Mouse (Mus musculus): ENCODE results near the gene Olfr1356.
A peak's percentile ranks its signal among the peaks of the same experiment; 100 is the strongest.
"Not testable (repeated sequence)": the region's sequence is repeated elsewhere in the genome, so short reads cannot be mapped to it uniquely, and the experiment has no call there.

Gene Olfr1356

GRCm38 (mm10) chr10:78852066-78852465, at the start of gene Olfr1356:
Gene Olfr1356 (minus strand): TSS chr10:78852166.
- no peak for DNase-seq (ENCODE audit: low spot score in 2 of 2)

GRCm38 (mm10) chr10:78875240-78875639, 23.3 kb upstream of the Olfr1356 start, which contains the start of gene Olfr1355:
Gene Olfr1355 (plus strand): TSS chr10:78875540.
- no peak for DNase-seq (ENCODE audit: low spot score in 2 of 2)

- DNase-seq (ENCODE audit: low spot score in 2 of 2), result not testable (repeated sequence)
These were observed 11.5 kb downstream of the Olfr1356 start for GRCm38 (mm10) chr10:78840456-78840855.

DNA sequence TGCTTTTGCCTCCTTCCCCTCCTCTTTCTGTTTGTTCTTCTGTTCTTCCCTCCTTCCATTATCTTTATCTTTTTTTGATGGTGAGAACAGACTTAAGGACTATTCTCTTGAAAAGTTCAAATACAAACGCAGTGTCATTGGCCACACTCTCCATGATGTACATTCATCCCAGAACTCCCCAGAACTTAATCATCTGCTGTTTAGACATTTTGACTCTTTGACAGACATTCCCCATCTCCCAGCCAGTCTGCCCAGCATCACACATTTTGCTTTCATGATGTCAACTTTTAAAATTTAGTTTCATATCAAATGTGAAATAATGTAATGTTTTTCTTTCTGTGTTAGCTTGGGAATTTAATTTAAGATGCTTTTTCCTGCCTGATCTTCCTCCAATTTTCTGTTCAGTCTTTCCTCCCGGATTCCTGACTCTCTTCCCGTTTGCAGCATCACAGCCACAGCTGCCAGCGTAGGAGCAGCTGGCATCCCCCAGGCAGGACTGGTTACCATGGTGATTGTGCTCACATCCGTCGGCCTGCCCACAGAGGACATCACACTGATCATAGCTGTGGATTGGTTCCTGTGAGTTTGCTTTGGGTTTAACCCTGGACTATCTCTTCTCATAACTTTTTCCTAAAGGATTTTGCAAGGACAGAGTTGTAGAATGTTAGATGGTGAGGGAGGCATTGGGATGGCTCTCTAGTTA, 39.5 kb downstream of the Olfr1356 start:
- peak; percentile 67 to 78 for DNase-seq (ENCODE audit: low spot score in 2 of 2)

- no peak for DNase-seq (ENCODE audit: low spot score in 2 of 2)
These were observed 50.5 kb downstream of the Olfr1356 start for GRCm38 (mm10) chr10:78801449-78801848.

Data from left cerebral cortex, adult 9 months (tissue).